Mouse (Mus musculus): ENCODE data around the gene Col20a1.
A peak's percentile ranks its signal among the peaks of the same experiment; 100 is the strongest.

Gene Col20a1

GRCm38 (mm10) chr2:180986449-180986848, at the start of gene Col20a1:
Gene Col20a1 (plus strand): TSS chr2:180986535.
- no peaks in the 10 kb centered on the region; the same call in 1 of the 2 replicates for H3K36me3 ChIP-seq (ENCODE audit: control insufficient read depth, insufficient read depth, low read length, poor library complexity, severe bottlenecking)
- DNase-seq (ENCODE audit: low read depth, low spot score): no peak
- no peaks in the 10 kb centered on the region for H3K27me3 ChIP-seq (ENCODE audit: control insufficient read depth, insufficient read depth, low read length, poor library complexity, severe bottlenecking)

- no peaks in the 10 kb centered on the region for H3K36me3 ChIP-seq (ENCODE audit: control insufficient read depth, insufficient read depth, low read length, poor library complexity, severe bottlenecking)
- no peaks in the 10 kb centered on the region for H3K27me3 ChIP-seq (ENCODE audit: control insufficient read depth, insufficient read depth, low read length, poor library complexity, severe bottlenecking)
- DNase-seq (ENCODE audit: low read depth, low spot score): no peak
Measured at GRCm38 (mm10) chr2:180940187-180940586, 46.1 kb upstream of the Col20a1 start.

DNA sequence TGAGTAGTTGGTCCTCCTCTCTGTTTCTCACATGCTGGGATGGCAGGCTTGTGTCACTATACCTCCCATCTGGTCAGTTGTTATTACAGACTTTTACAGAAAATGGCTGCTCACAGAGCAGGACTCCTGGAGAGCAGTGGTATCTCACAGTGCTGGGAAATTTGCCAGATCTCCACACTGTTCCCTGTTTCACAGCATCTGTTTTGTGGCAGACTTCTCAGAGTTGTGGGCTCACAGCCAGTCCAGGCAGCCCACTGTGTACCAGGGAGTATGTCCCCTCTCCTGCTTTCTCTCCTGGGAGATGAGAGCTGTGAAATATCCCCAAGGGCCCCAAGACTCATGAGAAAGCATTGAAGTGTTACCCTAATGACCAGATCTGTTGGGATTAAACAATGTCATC, 44.5 kb upstream of the Col20a1 start:
- no peaks in the 10 kb centered on the region for H3K36me3 ChIP-seq (ENCODE audit: control insufficient read depth, insufficient read depth, low read length, poor library complexity, severe bottlenecking)

DNA sequence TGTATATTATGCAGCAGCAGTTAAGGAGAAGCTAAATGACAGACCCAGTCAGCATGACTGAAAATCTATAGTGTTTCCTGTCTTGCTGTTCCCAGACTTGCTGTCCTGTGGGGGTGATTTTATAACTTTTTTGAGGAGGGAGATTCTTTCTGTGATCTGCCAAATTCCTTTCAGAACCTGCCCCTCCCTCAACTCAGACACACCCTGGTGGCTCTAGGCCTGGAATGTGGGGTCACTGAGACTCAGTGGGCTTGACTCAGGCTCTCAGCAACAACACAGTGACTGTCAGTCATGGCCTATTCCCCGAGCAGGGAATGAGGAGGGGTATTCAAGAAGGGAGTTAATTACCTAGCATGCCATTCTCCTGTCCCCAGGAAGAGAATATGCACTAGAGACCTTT, 36.4 kb upstream of the Col20a1 start:
- H3K27me3 ChIP-seq (ENCODE audit: control insufficient read depth, insufficient read depth, low read length, poor library complexity, severe bottlenecking): no peaks in the 10 kb centered on the region

More for the DNA sequence above, 44.5 kb upstream of the Col20a1 start:
- no peaks in the 10 kb centered on the region for H3K27me3 ChIP-seq (ENCODE audit: control insufficient read depth, insufficient read depth, low read length, poor library complexity, severe bottlenecking)
- no peak for DNase-seq (ENCODE audit: low read depth, low spot score)

GRCm38 (mm10) chr2:180952731-180953171, 33.6 kb upstream of the Col20a1 start:
- DNase-seq (ENCODE audit: low read depth, low spot score): no peak
- Histone ChIP-seq H3K27me3 (ENCODE audit: control insufficient read depth, insufficient read depth, low read length, poor library complexity, severe bottlenecking) (no peaks in the 10 kb centered on the region), H3K36me3 (ENCODE audit: control insufficient read depth, insufficient read depth, low read length, poor library complexity, severe bottlenecking) (no peaks in the 10 kb centered on the region)

More for the DNA sequence above, 36.4 kb upstream of the Col20a1 start:
- DNase-seq (ENCODE audit: low read depth, low spot score): no peak
- H3K36me3 ChIP-seq (ENCODE audit: control insufficient read depth, insufficient read depth, low read length, poor library complexity, severe bottlenecking): no peaks in the 10 kb centered on the region

- no peaks in the 10 kb centered on the region for H3K36me3 ChIP-seq (ENCODE audit: control insufficient read depth, insufficient read depth, low read length, poor library complexity, severe bottlenecking)
- DNase-seq (ENCODE audit: low read depth, low spot score): no peak
- no peaks in the 10 kb centered on the region for H3K27me3 ChIP-seq (ENCODE audit: control insufficient read depth, insufficient read depth, low read length, poor library complexity, severe bottlenecking)
Measured at GRCm38 (mm10) chr2:180953638-180954037, 32.7 kb upstream of the Col20a1 start.

- peak; percentile 19 for DNase-seq (ENCODE audit: low read depth, low spot score)
- H3K36me3 ChIP-seq (ENCODE audit: control insufficient read depth, insufficient read depth, low read length, poor library complexity, severe bottlenecking): no peaks in the 10 kb centered on the region
Measured at GRCm38 (mm10) chr2:180954061-180955047, 32.0 kb upstream of the Col20a1 start, which contains the start of gene Nkain4. Gene Nkain4 (minus strand): TSS chr2:180954699.

DNA sequence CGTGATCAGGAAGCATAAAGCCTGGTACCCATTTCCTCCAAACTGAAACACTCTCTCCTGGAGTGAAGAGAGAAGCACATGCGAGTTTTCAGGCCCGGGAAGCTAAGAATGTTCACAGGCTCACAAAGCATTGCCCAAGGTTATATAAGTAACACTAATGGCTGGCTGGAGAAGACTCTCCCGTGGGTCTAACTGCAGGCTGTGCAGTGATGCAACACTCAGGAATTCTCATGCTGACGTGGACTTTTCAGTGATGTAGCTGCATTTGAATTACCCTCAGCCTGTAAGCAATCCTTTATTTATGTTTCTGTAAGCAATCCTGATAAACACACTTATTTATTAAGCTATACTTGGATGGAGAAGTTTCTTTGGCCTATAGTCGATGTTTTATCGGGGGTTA, 26.7 kb upstream of the Col20a1 start:
- DNase-seq (ENCODE audit: low read depth, low spot score): no peak
- no peaks in the 10 kb centered on the region for H3K36me3 ChIP-seq (ENCODE audit: control insufficient read depth, insufficient read depth, low read length, poor library complexity, severe bottlenecking)
- no peaks in the 10 kb centered on the region for H3K27me3 ChIP-seq (ENCODE audit: control insufficient read depth, insufficient read depth, low read length, poor library complexity, severe bottlenecking)

More at GRCm38 (mm10) chr2:180954061-180955047, 32.0 kb upstream of the Col20a1 start, which contains the start of gene Nkain4:
- no peaks in the 10 kb centered on the region for H3K27me3 ChIP-seq (ENCODE audit: control insufficient read depth, insufficient read depth, low read length, poor library complexity, severe bottlenecking)

DNA sequence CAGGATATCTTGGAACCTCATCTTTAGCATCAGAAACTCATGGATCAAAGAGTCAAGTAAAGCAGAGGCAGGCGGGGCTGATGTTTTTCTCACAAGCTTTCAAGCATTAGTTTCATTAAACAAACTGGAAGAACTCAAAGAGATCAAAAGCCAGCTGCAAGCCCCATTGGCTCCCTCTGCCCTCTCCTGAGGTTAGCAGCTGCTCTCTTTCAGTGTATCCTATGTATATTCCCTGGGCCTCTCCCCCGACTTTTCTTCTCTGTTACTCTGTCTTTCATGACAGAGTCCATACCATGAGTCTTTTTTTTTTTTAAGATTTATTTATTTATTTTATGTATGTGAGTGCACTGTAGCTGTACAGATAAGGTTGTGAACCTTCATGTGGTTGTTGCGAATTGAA, 26.1 kb upstream of the Col20a1 start:
- no peak for DNase-seq (ENCODE audit: low read depth, low spot score)
- H3K27me3 ChIP-seq (ENCODE audit: control insufficient read depth, insufficient read depth, low read length, poor library complexity, severe bottlenecking): no peaks in the 10 kb centered on the region
- no peaks in the 10 kb centered on the region for H3K36me3 ChIP-seq (ENCODE audit: control insufficient read depth, insufficient read depth, low read length, poor library complexity, severe bottlenecking)

DNA sequence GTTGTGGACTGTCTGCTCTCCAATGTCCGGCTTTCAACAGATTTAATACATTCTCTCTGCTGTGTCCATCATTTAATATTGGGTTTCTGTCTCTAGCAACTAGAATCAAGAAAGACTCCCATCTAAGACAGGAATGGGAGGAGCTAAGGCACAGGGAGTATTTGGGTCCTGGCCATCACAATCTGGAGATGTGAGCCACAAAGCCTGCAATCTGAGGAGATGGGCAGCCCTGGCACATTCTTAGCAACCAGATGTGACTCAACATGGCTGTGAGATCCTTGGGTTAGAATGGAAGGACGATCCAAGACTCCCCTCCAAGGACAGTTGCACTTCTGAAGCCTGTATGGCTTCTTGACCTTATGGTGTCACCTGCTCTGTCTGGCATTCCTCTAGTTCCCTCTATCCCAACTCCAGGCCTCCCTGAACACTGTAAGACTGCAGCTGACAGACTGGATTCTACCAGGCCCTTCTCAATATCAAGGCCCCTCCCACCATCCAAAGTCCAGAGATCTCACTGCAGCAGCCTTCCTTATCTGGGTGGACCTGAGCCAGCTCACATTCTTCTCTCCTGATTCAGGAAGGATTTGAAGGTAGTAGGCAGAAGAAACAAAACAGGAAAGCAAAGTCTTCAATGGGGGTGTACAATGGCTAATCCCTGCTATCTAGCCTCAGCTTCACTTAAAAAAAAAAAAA, 23.6 kb upstream of the Col20a1 start:
- Histone ChIP-seq H3K36me3 (ENCODE audit: control insufficient read depth, insufficient read depth, low read length, poor library complexity, severe bottlenecking) (no peaks in the 10 kb centered on the region), H3K27me3 (ENCODE audit: control insufficient read depth, insufficient read depth, low read length, poor library complexity, severe bottlenecking) (no peaks in the 10 kb centered on the region)
- DNase-seq (ENCODE audit: low read depth, low spot score): no peak

DNA sequence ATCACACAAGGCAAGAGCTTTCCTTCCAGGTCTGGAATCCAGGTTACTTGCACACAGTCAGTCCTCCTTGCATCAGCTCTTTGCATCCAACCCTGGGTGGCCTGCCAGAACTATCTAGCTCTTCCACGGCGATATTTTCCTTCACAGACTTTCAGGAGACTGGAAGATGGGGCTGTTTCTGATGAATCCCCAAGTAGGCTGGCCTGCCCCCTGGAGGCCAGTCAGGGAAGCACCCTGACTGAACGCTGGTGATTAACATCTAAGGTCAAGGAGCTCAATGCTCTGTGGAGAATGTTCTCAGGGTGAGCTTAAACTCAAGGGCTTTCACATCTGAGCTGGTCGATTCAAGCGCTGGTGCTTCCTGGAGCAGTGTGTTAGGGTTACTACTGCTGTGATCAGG, 22.4 kb upstream of the Col20a1 start:
- no peaks in the 10 kb centered on the region for H3K27me3 ChIP-seq (ENCODE audit: control insufficient read depth, insufficient read depth, low read length, poor library complexity, severe bottlenecking)
- DNase-seq (ENCODE audit: low read depth, low spot score): peak; percentile 76
- H3K36me3 ChIP-seq (ENCODE audit: control insufficient read depth, insufficient read depth, low read length, poor library complexity, severe bottlenecking): no peaks in the 10 kb centered on the region

- H3K27me3 ChIP-seq (ENCODE audit: control insufficient read depth, insufficient read depth, low read length, poor library complexity, severe bottlenecking): no peaks in the 10 kb centered on the region
- no peaks in the 10 kb centered on the region for H3K36me3 ChIP-seq (ENCODE audit: control insufficient read depth, insufficient read depth, low read length, poor library complexity, severe bottlenecking)
- peak; percentile 69 for DNase-seq (ENCODE audit: low read depth, low spot score)
Measured at GRCm38 (mm10) chr2:180966092-180966882, 20.0 kb upstream of the Col20a1 start.

- Histone ChIP-seq H3K36me3 (ENCODE audit: control insufficient read depth, insufficient read depth, low read length, poor library complexity, severe bottlenecking) (peaks cover 2% of the 10 kb centered on the region), H3K27me3 (ENCODE audit: control insufficient read depth, insufficient read depth, low read length, poor library complexity, severe bottlenecking) (no peaks in the 10 kb centered on the region)
- DNase-seq (ENCODE audit: low read depth, low spot score): peak; percentile 87
Measured at GRCm38 (mm10) chr2:180967010-180967763, 19.1 kb upstream of the Col20a1 start, which contains the start of gene Arfgap1. Gene Arfgap1 (plus strand): TSS chr2:180967225.

- Histone ChIP-seq H3K36me3 (ENCODE audit: control insufficient read depth, insufficient read depth, low read length, poor library complexity, severe bottlenecking) (peaks cover 14% of the 10 kb centered on the region), H3K27me3 (ENCODE audit: control insufficient read depth, insufficient read depth, low read length, poor library complexity, severe bottlenecking) (no peaks in the 10 kb centered on the region)
- DNase-seq (ENCODE audit: low read depth, low spot score): no peak
Measured at GRCm38 (mm10) chr2:180981133-180981532, 5.2 kb upstream of the Col20a1 start.
